Mouse (Mus musculus) ES-Bruce4 (cell line): ENCODE measurements around the gene Arhgef1.

ENCODE experiments used
- CTCF ChIP-seq: IDR thresholded peaks from one replicate; pipeline ENCODE4 v1.8.1; 2011; ENCODE audit warnings: low read depth, low read length
- POLR2A ChIP-seq: IDR thresholded peaks from one replicate; pipeline ENCODE4 v1.8.1; 2011; ENCODE audit warnings: low read length; ENCODE audit not compliant: insufficient read depth

GRCm38 (mm10) chr7:24919728-24920127, 17.0 kb downstream of the Arhgef1 start:
- TF ChIP-seq CTCF (no peak), POLR2A (no peak)
